10 mouse cellular contexts compared by ENCODE assay signal in genomic region chr15:62889798-62890197, GRCm38 (mm10).
"Had no signal": no experiment of that assay in that cellular context is flagged by ENCODE, and none has a peak within 500 bp of the region (broad histone marks: within the 10 kb centered on the region; RNA-seq: fewer than 3 reads in every experiment).

No protein-coding gene starts in this region.

- DNase-seq: kidney, postnatal 36 days; layer of hippocampus, adult 9-11 months; layer of hippocampus, postnatal 36 days; lung, embryonic 14.5 days; lung, postnatal 14 days; thymus, postnatal 14 days had no signal

- H3K27me3 ChIP-seq: limb, embryonic 15.5 days; liver, embryonic 12.5 days; midbrain, embryonic 12.5 days had no signal

- H3K4me3 ChIP-seq: limb, embryonic 15.5 days; liver, embryonic 12.5 days; midbrain, embryonic 12.5 days had no signal

- H3K36me3 ChIP-seq: limb, embryonic 15.5 days; liver, embryonic 12.5 days; midbrain, embryonic 12.5 days had no signal

- ATAC-seq: liver, embryonic 12.5 days; midbrain, embryonic 16.5 days had no signal
